Mouse (Mus musculus) brain, embryonic 14.5 days (tissue): ENCODE measurements around the gene Mcoln1.

Experiments
- CTCF ChIP-seq: fragments of 200-500 bp; IDR thresholded peaks from 2 replicates; pipeline ENCODE4 v1.5.1; 2012; ENCODE audit warnings: inconsistent platforms, mild to moderate bottlenecking, moderate library complexity, borderline replicate concordance; ENCODE audit not compliant: insufficient read depth, insufficient read length; ENCODE audit errors: extremely low read depth
- POLR2A ChIP-seq: fragments of 200-500 bp; IDR thresholded peaks from 2 replicates; pipeline ENCODE4 v1.6.1; 2012; ENCODE audit warnings: mild to moderate bottlenecking, inconsistent platforms, borderline replicate concordance; ENCODE audit not compliant: poor library complexity, insufficient read depth, insufficient read length, severe bottlenecking; ENCODE audit errors: extremely low read depth

DNA sequence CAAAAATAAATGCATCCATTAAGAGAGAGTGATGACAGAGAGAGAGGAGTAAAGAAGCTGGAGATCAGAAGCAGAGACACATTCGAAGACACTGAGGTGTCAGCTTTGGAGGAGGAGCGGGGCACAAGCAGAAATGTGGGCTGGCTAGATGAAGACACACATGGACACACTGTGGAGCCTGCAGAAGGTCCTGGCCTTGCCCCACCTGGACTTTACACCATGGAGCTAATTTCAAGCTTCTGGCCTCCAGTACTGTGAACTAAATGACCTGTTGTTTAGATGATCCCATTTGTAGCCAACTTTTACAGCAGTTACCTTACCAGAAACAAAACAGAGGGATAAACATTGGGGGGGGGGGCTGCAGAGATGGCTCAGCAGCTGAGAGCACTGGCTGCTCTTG, 37.0 kb upstream of the Mcoln1 start:
- TF ChIP-seq CTCF (no peak), POLR2A (no peak)
